Mouse (Mus musculus) megakaryocyte progenitor cell, adult 5-6 weeks (primary cell): ENCODE data around the gene Tex36. TPM values are rescaled to one million over a fixed set of nuclear protein-coding genes. Genes with fewer than 3 reads are reported as not detected.

Experiments
- ATAC-seq: replicated peaks from 2 replicates; pipeline ENCODE4 v1.8.0; 2016; ENCODE audit warnings: mild to moderate bottlenecking, moderate TSS enrichment, inconsistent platforms; ENCODE audit not compliant: poor library complexity
- total RNA-seq, 2 experiments: library from RNA; stranded (forward) in 1 of 2; stranded (reverse) in 1 of 2; fragments of 157-497, 149-512 nt in 1 of 2; fragments of 200-1000 nt in 1 of 2; gene quantifications; 2 replicates each; pipeline versions ENCODE4 v1.2.3 to v1.2.4; 2015 to 2017

Tex36 gene
- total RNA-seq, 2 experiments from 2014 or later = not detected

DNA sequence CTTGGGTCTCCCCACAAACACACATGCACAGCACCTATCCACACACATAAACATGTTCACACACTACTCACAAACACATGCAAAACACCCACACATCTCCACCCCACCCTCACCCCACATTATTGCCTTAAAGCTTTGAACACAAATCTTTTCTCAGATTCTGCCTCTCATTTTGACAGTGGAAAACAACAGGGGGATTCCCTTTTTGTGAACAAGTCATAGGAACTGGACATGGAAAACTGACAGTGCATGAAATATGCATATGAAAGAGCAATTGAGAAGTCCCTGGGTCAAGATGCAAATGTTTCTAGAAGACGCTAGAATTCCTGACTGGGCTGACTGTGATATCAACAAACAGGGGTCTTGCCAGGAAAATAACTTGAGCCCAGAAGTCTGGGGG lies 1.4 kb downstream of the Tex36 start:
- ATAC-seq = no peak

- no peak for ATAC-seq
Observed at GRCm38 (mm10) chr7:133591750-133592149, 10.2 kb downstream of the Tex36 start.

GRCm38 (mm10) chr7:133583216-133583615 lies 18.7 kb downstream of the Tex36 start:
- no peak for ATAC-seq

GRCm38 (mm10) chr7:133580296-133580640 lies 21.7 kb downstream of the Tex36 start:
- ATAC-seq = no peak

- no peak for ATAC-seq
Observed at GRCm38 (mm10) chr7:133579491-133580295, 22.3 kb downstream of the Tex36 start.

- no peak for ATAC-seq
Observed at GRCm38 (mm10) chr7:133576825-133577224, 25.1 kb downstream of the Tex36 start.

GRCm38 (mm10) chr7:133576281-133576680 lies 25.7 kb downstream of the Tex36 start:
- no peak for ATAC-seq

- ATAC-seq = peak; percentile 64; the same call in 1 of the 2 replicates
Observed at GRCm38 (mm10) chr7:133571927-133572326, 30.0 kb downstream of the Tex36 start.

- no peak for ATAC-seq
Observed at GRCm38 (mm10) chr7:133569194-133569880, 32.6 kb downstream of the Tex36 start.

- ATAC-seq = peak; percentile 74
Observed at GRCm38 (mm10) chr7:133564600-133564999, 37.4 kb downstream of the Tex36 start.

DNA sequence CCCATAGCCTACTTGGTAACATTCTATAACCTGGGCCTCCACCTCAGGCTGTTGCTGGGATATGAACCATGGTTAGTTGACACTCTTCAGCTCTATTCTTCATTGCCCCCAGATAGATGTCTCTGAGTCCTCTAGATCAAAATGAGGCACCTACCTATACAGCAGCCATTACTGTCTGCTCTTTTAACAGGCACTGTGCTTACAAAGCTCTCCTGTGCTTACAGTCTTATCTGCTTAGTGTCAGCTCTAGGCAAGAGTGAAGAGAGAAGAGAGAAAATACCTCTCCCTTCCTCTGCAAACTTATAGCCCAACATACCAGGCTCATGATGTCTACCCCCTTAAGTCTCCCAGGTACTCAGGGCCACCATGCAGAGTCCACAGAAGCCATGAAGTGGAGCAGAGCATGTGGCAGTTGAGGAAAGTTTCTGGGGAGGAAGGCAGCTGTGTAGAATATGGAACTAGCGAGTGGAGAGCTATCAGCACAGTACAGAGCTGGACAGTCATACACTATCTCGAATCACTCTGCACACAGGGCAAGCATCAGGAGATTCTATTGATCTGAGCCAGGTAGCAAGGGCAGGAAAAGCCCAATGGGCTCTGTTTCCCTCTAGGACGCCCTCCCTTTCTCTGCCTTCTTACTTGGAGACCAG lies 38.7 kb downstream of the Tex36 start:
- ATAC-seq = 0 out of 2 replicates have a peak, but pooled peaks have one; percentile 20

- ATAC-seq = peak; percentile 46; the same call in 1 of the 2 replicates
Observed at GRCm38 (mm10) chr7:133555786-133556492, 46.0 kb downstream of the Tex36 start.

DNA sequence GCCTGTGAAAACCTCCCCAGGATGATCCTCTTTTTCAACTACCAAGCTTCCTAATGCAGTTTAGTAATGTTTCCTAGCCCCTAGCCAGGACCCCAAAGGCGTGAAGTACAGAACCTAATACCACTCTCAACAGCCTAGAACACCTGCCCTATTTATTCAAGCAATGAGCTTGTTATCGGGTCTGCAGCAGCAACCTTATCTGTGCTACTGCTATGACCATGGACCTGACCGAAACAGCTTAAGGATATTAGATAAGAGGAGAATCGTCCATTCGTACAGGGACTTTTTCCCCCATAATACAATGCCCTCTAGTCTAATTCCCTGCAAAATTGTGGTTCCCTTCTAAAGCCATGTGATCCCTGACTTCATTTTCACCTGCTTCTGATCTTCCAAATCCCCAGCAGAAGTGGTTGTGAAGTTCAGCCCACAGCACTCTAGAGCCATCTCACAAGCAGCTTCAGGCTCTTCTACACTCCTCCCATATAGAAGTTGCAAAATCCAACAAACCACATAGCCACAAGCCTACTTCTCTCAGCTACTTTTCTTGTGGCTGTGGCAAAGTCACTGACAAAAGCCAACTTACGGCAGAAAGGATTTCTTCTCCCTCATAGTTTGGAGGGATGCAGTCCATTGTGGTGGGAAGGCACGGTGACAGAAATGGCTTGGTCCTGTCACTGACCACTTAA lies 49.5 kb downstream of the Tex36 start:
- peak; percentile 58 for ATAC-seq

GRCm38 (mm10) chr7:133551000-133551399 lies 51.0 kb downstream of the Tex36 start:
- ATAC-seq = no peak

DNA sequence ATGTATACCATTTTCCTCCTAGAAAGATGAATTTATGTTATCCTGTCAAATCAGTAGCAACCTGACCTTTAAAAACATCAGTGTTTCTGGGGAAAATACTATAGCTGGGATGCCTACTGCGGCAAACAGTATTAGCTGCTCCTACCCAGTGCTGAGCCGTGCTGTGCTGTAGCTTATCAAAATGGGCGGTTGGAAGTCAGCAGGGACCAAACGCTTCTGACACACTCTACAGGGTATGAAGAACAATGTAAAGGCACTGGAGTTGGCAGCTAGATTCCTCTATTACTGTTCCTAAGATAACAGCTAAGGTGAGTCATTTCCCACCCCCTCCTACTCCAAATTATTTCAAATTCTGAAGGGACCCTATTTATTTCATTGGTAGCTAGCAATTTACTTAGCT lies 53.5 kb downstream of the Tex36 start:
- no peak for ATAC-seq

DNA sequence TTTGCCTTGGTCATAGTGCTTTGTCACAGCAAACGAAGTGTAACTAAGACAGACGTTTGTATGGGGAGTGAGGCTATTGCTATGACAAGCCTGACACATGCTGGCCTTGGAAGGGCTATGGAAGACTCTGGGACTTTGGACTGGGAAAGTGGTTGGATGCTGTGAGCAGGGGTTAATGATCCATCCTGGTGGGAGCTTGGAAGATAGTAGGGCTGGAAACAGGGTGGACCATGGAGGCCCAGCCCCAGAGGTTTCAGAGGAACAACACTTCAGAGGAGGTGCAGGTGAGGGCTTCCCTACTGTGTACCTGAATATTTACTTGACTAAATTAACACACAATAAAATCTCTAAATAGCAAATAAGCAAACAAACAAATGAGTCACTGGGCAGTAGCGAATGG lies 56.3 kb downstream of the Tex36 start:
- ATAC-seq = no peak

DNA sequence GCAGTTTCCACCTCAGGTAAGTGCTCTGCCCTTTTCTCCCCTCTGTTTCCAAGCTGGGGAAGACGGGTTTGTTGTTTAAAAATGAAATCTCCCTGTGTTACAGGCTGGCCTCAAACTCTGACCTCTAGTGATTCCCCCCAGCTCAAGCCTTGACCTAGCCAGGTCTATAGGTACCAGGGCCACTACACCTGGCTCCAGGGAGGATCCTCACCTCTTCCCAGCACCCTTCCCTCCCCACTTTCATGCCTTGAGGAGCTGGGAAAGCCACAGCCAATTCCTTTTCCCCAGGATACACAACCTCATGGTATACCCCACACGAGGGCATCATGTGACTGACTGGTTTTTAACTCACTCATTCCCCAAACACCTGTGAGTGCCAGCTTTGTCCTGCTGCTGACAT lies 57.0 kb downstream of the Tex36 start:
- ATAC-seq = no peak

GRCm38 (mm10) chr7:133543131-133543530 lies 58.8 kb downstream of the Tex36 start:
- ATAC-seq = no peak

DNA sequence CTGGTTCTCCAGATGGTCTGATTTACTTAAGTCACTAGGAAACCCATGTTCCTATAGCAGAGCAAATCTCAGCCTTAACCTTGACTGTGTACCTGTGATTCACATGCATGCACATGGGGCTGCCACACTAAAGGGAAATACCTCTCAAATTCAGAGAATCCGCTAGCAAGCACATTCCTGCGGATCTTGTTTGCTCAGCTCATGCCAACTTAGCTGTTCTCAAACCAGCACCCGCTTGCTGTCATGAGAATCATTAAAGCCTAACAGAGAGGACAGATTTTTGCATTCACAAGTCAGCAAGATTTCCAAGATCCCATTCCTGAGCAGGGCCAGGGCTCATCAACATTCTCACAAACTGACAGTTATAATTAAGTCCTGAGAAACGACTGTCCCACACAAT lies 64.6 kb downstream of the Tex36 start:
- no peak for ATAC-seq
